Mouse (Mus musculus): ENCODE data around the gene Mrpl10. TPM values are rescaled to one million over a fixed set of nuclear protein-coding genes. Genes with fewer than 3 reads are reported as not detected.
A peak's percentile ranks its signal among the peaks of the same experiment; 100 is the strongest.

Gene Mrpl10
- polyA plus RNA-seq, 1 experiment from 2014 or later, result 76.6 TPM

- DNase-seq (ENCODE audit: low spot score), result peak; percentile 87
- Histone ChIP-seq H3K4me2 (ENCODE audit: low read depth, low read length, severe bottlenecking) (peak overlapping the region; percentile 80), H3K27me3 (ENCODE audit: control insufficient read depth, insufficient read depth, low read length) (peaks cover 76% of the 10 kb centered on the region), H3K4me3 (ENCODE audit: low read depth, low read length) (peak overlapping the region; percentile 40), H3K9ac (ENCODE audit: low read length) (peak overlapping the region; percentile 54), H3K4me1 (replicated peaks; ENCODE audit: control insufficient read depth, insufficient read depth, low read length) (peaks cover 19% of the 10 kb centered on the region), H3K27ac (ENCODE audit: low read depth, low read length) (no peak overlapping the region), H3K36me3 (ENCODE audit: control insufficient read depth, insufficient read depth, low read length) (no peaks in the 10 kb centered on the region), H3K9me3 (ENCODE audit: control insufficient read depth, low read length) (no peaks in the 10 kb centered on the region)
- under 1% methylated on average over 50 of the region's 50 CpGs for WGBS
- peak; percentile 60 for ATAC-seq (replicated peaks; ENCODE audit: low FRiP score)
Observed at GRCm38 (mm10) chr11:97021873-97022484, 19.4 kb upstream of the Mrpl10 start.

GRCm38 (mm10) chr11:97024977-97025376, 16.4 kb upstream of the Mrpl10 start:
- peaks cover 14% of the 10 kb centered on the region for H3K4me1 ChIP-seq (replicated peaks; ENCODE audit: control insufficient read depth, insufficient read depth, low read length)
- no peak overlapping the region for H3K4me2 ChIP-seq (ENCODE audit: low read depth, low read length, severe bottlenecking)
- H3K9me3 ChIP-seq (ENCODE audit: control insufficient read depth, low read length), result no peaks in the 10 kb centered on the region
- no peak for DNase-seq (ENCODE audit: low spot score)
- 15% methylated on average over 10 of the region's 10 CpGs for WGBS
- H3K4me3 ChIP-seq (ENCODE audit: low read depth, low read length), result no peak overlapping the region
- H3K27me3 ChIP-seq (ENCODE audit: control insufficient read depth, insufficient read depth, low read length), result peaks cover 53% of the 10 kb centered on the region
- no peak overlapping the region; the same call in 1 of the 2 replicates for H3K9ac ChIP-seq (ENCODE audit: low read length)
- no peak for ATAC-seq (replicated peaks; ENCODE audit: low FRiP score)
- H3K36me3 ChIP-seq (ENCODE audit: control insufficient read depth, insufficient read depth, low read length), result no peaks in the 10 kb centered on the region
- H3K27ac ChIP-seq (ENCODE audit: low read depth, low read length), result no peak overlapping the region

GRCm38 (mm10) chr11:97025721-97026344, 15.5 kb upstream of the Mrpl10 start:
- peaks cover 44% of the 10 kb centered on the region for H3K27me3 ChIP-seq (ENCODE audit: control insufficient read depth, insufficient read depth, low read length)
- peak overlapping the region; percentile 39 for H3K9ac ChIP-seq (ENCODE audit: low read length)
- peak overlapping the region; percentile 20; the same call in 1 of the 2 replicates for H3K4me3 ChIP-seq (ENCODE audit: low read depth, low read length)
- peak; percentile 59 for ATAC-seq (replicated peaks; ENCODE audit: low FRiP score)
- peak; percentile 93 for DNase-seq (ENCODE audit: low spot score)
- peaks cover 20% of the 10 kb centered on the region for H3K4me1 ChIP-seq (replicated peaks; ENCODE audit: control insufficient read depth, insufficient read depth, low read length)
- H3K9me3 ChIP-seq (ENCODE audit: control insufficient read depth, low read length), result no peaks in the 10 kb centered on the region
- H3K36me3 ChIP-seq (ENCODE audit: control insufficient read depth, insufficient read depth, low read length), result no peaks in the 10 kb centered on the region
- peak overlapping the region; percentile 48 for H3K4me2 ChIP-seq (ENCODE audit: low read depth, low read length, severe bottlenecking)
- no peak overlapping the region for H3K27ac ChIP-seq (ENCODE audit: low read depth, low read length)
- 0% methylated on average over 17 of the region's 17 CpGs for WGBS

- Histone ChIP-seq H3K27ac (ENCODE audit: low read depth, low read length) (peak within 1 kb of the TSS; percentile 50; the same call in 1 of the 2 replicates), H3K36me3 (ENCODE audit: control insufficient read depth, insufficient read depth, low read length) (no peaks in the 10 kb centered on the region; the same call in 1 of the 2 replicates), H3K9me3 (ENCODE audit: control insufficient read depth, low read length) (no peaks in the 10 kb centered on the region), H3K4me2 (ENCODE audit: low read depth, low read length, severe bottlenecking) (peak within 1 kb of the TSS; percentile 84), H3K27me3 (ENCODE audit: control insufficient read depth, insufficient read depth, low read length) (peaks cover 6% of the 10 kb centered on the region; the same call in 1 of the 2 replicates), H3K9ac (ENCODE audit: low read length) (peak within 1 kb of the TSS; percentile 88), H3K4me1 (replicated peaks; ENCODE audit: control insufficient read depth, insufficient read depth, low read length) (peaks cover 12% of the 10 kb centered on the region), H3K4me3 (ENCODE audit: low read depth, low read length) (peak within 1 kb of the TSS; percentile 62)
- ATAC-seq (replicated peaks; ENCODE audit: low FRiP score), result peak; percentile 49; the same call in 1 of the 2 replicates
- WGBS, result 2% methylated on average over 25 of the region's 25 CpGs
- DNase-seq (ENCODE audit: low spot score), result peak; percentile 95
Observed at GRCm38 (mm10) chr11:97029686-97030417, 11.5 kb upstream of the Mrpl10 start, which contains the start of gene Scrn2. Gene Scrn2 (plus strand): TSS chr11:97029938.

- peaks cover 2% of the 10 kb centered on the region; the same call in 1 of the 2 replicates for H3K27me3 ChIP-seq (ENCODE audit: control insufficient read depth, insufficient read depth, low read length)
- H3K36me3 ChIP-seq (ENCODE audit: control insufficient read depth, insufficient read depth, low read length), result no peaks in the 10 kb centered on the region; the same call in 1 of the 2 replicates
- peak overlapping the region; percentile 88 for H3K9ac ChIP-seq (ENCODE audit: low read length)
- no peak for ATAC-seq (replicated peaks; ENCODE audit: low FRiP score)
- no peak for DNase-seq (ENCODE audit: low spot score)
- H3K9me3 ChIP-seq (ENCODE audit: control insufficient read depth, low read length), result no peaks in the 10 kb centered on the region
- peak overlapping the region; percentile 62 for H3K4me3 ChIP-seq (ENCODE audit: low read depth, low read length)
- peak overlapping the region; percentile 84 for H3K4me2 ChIP-seq (ENCODE audit: low read depth, low read length, severe bottlenecking)
- 21% methylated on average over 15 of the region's 15 CpGs for WGBS
- peaks cover 10% of the 10 kb centered on the region for H3K4me1 ChIP-seq (replicated peaks; ENCODE audit: control insufficient read depth, insufficient read depth, low read length)
- H3K27ac ChIP-seq (ENCODE audit: low read depth, low read length), result no peak overlapping the region
Observed at GRCm38 (mm10) chr11:97030426-97030825, 10.9 kb upstream of the Mrpl10 start.

GRCm38 (mm10) chr11:97031977-97032376, 9.4 kb upstream of the Mrpl10 start:
- Histone ChIP-seq H3K4me3 (ENCODE audit: low read depth, low read length) (no peak overlapping the region), H3K27me3 (ENCODE audit: control insufficient read depth, insufficient read depth, low read length) (no peaks in the 10 kb centered on the region), H3K27ac (ENCODE audit: low read depth, low read length) (no peak overlapping the region), H3K9me3 (ENCODE audit: control insufficient read depth, low read length) (no peaks in the 10 kb centered on the region), H3K9ac (ENCODE audit: low read length) (no peak overlapping the region), H3K4me1 (replicated peaks; ENCODE audit: control insufficient read depth, insufficient read depth, low read length) (peaks cover 5% of the 10 kb centered on the region), H3K4me2 (ENCODE audit: low read depth, low read length, severe bottlenecking) (no peak overlapping the region), H3K36me3 (ENCODE audit: control insufficient read depth, insufficient read depth, low read length) (no peaks in the 10 kb centered on the region; the same call in 1 of the 2 replicates)
- 85% methylated on average over 12 of the region's 12 CpGs for whole genome bisulfite sequencing
- ATAC-seq (replicated peaks; ENCODE audit: low FRiP score) (no peak), DNase-seq (ENCODE audit: low spot score) (no peak)

GRCm38 (mm10) chr11:97032499-97032898, 8.9 kb upstream of the Mrpl10 start:
- WGBS, result 95% methylated on average over 4 of the region's 4 CpGs

GRCm38 (mm10) chr11:97033781-97034180, 7.6 kb upstream of the Mrpl10 start:
- Histone ChIP-seq H3K9me3 (ENCODE audit: control insufficient read depth, low read length) (no peaks in the 10 kb centered on the region), H3K4me1 (replicated peaks; ENCODE audit: control insufficient read depth, insufficient read depth, low read length) (peaks cover 5% of the 10 kb centered on the region), H3K27ac (ENCODE audit: low read depth, low read length) (no peak overlapping the region), H3K4me3 (ENCODE audit: low read depth, low read length) (no peak overlapping the region), H3K9ac (ENCODE audit: low read length) (no peak overlapping the region), H3K27me3 (ENCODE audit: control insufficient read depth, insufficient read depth, low read length) (no peaks in the 10 kb centered on the region), H3K4me2 (ENCODE audit: low read depth, low read length, severe bottlenecking) (no peak overlapping the region), H3K36me3 (ENCODE audit: control insufficient read depth, insufficient read depth, low read length) (no peaks in the 10 kb centered on the region; the same call in 1 of the 2 replicates)
- DNase-seq (ENCODE audit: low spot score), result no peak
- no peak for ATAC-seq (replicated peaks; ENCODE audit: low FRiP score)
- 95% methylated on average over 4 of the region's 4 CpGs for WGBS

More at GRCm38 (mm10) chr11:97032499-97032898, 8.9 kb upstream of the Mrpl10 start:
- no peaks in the 10 kb centered on the region for H3K9me3 ChIP-seq (ENCODE audit: control insufficient read depth, low read length)
- ATAC-seq (replicated peaks; ENCODE audit: low FRiP score) (no peak), DNase-seq (ENCODE audit: low spot score) (no peak)
- no peak overlapping the region for H3K9ac ChIP-seq (ENCODE audit: low read length)
- peaks cover 5% of the 10 kb centered on the region for H3K4me1 ChIP-seq (replicated peaks; ENCODE audit: control insufficient read depth, insufficient read depth, low read length)
- H3K36me3 ChIP-seq (ENCODE audit: control insufficient read depth, insufficient read depth, low read length), result no peaks in the 10 kb centered on the region; the same call in 1 of the 2 replicates
- no peak overlapping the region for H3K4me3 ChIP-seq (ENCODE audit: low read depth, low read length)
- H3K4me2 ChIP-seq (ENCODE audit: low read depth, low read length, severe bottlenecking), result no peak overlapping the region
- H3K27ac ChIP-seq (ENCODE audit: low read depth, low read length), result no peak overlapping the region
- H3K27me3 ChIP-seq (ENCODE audit: control insufficient read depth, insufficient read depth, low read length), result no peaks in the 10 kb centered on the region

Measured in forebrain, embryonic 11.5 days (tissue).